Mouse (Mus musculus) gastrocnemius, postnatal 4 days (tissue): Measurements from ENCODE around the gene Raver1. TPM values are rescaled to one million over a fixed set of nuclear protein-coding genes. Genes with fewer than 3 reads are reported as not detected.
"Not testable (repeated sequence)": the region's sequence is repeated elsewhere in the genome, so short reads cannot be mapped to it uniquely, and the experiment has no call there.

Source experiments
- DNase-seq, 2 experiments: peaks; one replicate each; pipeline ENCODE4 v3.0.0; 2021 to 2022; ENCODE audit warnings: low spot score in 2 of 2, mixed read lengths in 2 of 2
- total RNA-seq, 2 experiments: library from RNA; stranded (reverse); gene quantifications; 2 replicates each; pipeline ENCODE4 v1.2.3; 2021

Raver1 gene
- total RNA-seq, 2 experiments from 2014 or later, result 33.0 to 37.3 TPM

DNA sequence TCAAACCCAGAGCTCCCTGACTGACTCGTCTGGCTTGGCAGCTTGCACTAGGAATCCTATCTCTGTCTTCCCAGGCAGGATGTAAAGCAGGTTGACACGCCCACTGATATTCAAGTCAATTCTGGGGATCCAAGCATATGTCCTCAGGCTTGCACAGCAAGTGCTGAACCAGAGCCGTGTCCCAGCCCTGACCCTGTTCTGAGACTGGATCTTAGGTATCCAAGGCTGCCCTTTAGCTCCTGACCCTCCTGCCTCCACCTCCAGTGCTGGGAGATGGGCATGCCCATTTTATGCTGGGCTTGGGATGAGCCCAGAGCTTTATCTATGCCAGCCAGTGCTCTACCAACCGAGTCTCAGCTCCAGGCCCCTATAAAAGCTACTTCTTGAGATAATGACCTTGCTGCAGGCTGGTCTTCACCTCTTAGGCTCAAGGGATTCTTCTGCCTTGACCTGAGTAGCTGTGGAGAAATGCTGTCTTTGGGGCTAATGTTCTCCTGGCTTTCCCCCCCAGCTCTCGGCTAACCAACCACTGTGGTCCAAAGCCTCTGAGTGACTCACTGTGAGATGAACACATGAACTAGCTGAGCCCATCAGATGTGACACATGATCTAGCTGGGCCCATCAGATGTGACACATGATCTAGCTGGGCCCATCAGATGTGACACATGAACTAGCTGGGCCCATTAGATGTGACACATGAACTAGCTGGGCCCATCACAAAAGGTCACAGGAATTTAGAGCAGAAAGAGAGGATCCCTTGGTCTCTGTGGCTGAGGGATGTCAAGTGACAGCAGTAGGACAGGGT is 14.2 kb upstream of the Raver1 start:
- no peak for DNase-seq

DNA sequence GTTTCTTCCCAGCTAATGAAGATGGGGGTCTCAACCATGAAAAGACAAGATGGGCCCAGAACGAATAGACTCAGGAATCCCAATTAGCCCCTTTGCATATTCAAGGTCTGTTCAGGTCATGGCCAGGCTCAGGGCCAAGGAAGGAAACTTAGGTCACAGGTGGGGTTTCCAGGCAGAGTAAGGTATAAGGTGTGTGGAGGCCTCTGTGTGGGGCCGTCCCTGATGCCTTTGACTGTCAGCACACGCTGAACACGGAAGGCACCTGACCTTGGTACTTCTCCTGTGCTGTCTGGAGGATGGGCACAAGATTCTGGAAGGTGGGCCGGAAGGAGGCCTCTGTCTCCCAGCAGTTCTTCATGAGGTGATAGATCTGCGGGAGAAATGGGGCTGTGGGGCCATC is 13.0 kb upstream of the Raver1 start:
- no peak for DNase-seq

DNA sequence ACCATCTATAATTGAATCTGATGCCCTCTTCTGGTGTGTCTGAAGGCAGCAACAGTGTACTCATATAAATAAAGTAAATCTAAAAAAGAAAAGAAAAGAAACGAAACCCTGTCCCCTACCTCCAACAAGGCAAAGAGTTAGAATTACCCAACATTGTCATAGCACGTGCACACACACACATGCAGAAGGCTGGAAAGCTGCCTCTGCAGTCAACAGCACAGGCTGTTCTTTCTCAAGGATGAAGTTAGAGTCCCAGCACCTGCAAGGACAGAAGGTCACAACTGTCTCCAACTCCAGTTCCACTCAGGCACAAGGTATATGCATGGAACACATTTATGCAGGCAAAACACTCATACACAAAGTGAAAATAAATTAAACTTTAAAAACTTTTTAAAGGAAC is 10.3 kb upstream of the Raver1 start:
- no peak for DNase-seq

DNA sequence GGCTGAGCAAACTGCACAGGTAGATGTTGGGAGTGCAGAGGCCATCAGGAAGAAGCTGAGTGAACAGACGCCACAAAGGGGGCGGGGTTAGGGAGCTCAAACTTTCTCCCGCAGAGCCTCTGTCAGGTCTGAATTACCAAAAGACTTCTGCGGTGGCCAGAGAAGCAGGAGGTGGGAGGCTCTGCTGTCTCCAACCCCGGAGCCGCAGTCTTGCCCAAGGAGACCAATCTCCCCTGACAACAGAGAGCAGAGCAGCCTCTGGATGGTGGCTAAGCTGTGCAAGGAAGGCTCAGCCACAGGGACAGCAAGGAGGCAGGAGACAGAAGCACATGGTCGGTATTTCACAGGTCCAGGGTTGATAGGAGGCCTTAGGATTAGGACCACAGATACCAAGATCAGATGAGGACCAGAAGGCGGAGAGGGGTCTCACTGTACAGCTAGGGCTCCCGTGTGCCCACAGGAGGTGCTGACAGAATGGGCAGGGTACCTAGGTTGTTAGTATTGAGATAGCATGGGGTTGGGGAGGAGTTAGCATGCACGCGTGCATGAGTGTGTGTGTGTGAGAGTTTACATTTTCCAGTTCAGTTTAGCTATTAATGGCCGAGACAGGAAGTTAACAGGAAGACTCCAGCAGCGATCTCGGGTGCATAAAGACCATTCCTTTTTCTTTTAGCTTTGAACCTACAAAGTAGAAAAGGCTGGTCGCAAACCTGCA is 8.8 kb upstream of the Raver1 start:
- no peak for DNase-seq

DNA sequence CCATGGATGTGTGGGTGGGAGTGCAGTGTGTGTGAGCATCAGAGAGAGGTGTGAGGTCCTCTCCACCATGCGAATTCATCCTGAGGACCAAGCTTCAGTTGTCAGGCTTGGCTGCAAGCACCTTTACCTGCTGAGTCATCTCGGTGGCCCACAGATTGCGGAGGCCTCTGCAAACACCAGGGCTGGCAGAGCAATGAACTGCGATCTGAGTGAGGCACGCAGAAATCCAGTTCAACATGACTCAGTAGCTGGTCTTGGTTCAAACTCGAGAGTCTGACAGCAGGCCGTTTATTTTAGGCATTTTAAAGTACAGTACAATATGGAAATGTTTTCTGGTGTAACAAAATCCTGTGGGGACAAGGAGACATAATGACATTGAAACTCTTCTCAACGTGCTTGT is 6.0 kb upstream of the Raver1 start:
- no peak for DNase-seq

DNA sequence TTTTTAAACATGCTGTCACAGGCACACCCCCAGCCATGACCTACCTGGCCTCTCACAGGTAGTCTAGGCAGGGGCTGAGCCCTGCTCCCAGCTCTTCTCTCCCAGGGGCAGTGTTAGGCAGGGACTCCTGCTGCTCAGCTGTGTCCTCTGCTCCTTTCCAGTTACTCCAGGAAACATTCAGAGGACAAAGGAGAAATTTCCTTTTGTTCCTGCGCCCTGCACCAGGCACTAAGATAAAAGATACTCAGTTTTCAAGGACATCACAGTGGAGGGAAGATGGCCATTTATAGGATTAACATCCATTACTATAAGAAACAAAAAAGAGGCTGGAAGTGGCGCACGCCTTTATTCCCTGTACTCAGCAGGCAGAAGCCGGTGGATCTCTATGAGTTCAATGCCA is 4.2 kb upstream of the Raver1 start:
- DNase-seq, result no peak

DNA sequence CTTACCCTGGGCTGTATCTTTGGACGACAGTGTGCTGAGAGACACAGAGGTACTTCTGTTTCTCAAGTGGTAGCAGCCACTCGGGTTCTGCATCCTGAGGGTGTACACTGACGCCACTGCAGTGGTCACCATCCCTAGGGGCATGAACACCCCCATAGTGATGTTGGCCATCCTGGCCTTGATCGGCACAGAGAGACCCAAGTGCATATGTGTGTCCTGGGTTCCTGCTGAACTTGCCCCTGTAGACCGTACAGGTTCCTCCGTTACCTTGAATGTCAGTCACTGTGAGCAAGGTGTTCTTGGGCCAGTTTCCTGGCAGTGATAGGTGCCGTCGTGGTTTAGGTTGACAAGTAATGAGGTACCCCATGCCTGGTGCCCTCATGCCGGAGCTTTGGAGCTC is 1.6 kb upstream of the Raver1 start:
- DNase-seq, result no peak

DNA sequence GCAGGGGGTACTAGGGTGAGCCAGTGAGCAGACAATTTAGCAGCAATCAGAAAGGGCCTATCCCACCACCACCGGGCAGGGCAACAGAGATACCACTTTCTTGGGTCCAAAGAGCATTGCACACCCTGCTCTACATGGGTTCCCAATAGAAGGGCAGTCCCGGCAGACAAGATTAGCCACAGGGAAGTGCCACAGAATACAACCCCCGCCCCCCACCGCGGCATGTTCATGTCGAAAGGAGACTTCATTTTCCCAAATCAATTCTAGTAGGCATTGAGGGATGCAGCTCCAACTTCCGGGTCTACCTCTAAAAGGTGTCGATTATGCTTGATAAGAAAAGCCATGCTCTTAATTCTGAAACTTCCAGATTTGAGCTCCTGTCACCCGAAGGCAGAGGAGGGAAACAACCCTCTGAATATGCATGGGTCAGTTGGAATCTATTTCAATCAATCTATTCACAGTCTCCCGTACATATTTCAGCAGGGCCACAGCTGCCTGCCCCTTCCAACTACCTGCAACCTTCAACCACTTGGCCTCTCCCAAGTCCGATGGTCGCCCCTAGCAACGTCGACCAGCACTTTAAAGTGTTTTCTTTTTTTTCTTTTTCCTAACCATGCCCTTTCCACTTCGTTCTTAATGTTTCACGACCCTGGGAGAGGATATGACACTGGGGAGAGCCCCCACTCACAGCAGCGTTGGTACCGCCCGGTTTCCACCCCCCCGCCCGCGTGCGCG is 669 bp downstream of the Raver1 start:
- DNase-seq, result no peak

DNA sequence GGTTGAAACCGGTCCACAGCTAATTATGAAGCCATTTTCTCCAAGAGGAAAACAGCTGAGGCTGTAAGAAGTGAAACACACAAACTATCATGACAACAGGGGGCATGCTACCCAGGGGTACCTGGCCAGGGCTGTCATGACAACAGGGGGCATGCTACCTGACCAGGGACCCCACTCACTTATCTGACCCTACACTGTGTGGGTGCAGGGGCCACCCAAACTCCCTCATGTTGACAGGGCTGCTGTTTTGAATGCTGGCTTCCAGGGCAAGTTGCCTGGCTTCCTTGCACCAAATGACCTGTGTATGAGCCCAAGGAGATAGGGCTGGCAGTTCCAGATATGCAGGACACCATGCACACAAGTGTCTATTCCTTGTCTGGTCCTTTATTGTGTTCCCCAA is 1.3 kb downstream of the Raver1 start:
- DNase-seq, result no peak

DNA sequence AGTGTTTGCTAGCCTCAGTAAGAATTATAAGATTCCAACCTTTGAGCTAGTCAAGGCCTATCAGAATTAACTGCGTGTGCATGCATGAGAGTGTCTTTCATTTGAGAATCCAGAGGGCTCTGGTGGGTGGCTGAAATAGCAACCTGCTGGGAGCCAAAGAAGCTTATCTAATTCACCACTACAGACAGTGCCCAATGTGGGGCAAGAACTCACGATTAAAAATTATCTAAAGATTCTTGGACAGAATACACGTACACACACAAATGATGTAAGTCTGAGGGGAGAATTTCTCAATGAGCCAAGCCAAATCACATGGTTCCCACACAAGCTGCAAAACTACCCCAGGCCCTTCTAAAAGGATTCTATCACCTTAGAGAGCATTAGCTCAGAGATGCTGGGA is 8.5 kb downstream of the Raver1 start:
- DNase-seq, result no peak

DNA sequence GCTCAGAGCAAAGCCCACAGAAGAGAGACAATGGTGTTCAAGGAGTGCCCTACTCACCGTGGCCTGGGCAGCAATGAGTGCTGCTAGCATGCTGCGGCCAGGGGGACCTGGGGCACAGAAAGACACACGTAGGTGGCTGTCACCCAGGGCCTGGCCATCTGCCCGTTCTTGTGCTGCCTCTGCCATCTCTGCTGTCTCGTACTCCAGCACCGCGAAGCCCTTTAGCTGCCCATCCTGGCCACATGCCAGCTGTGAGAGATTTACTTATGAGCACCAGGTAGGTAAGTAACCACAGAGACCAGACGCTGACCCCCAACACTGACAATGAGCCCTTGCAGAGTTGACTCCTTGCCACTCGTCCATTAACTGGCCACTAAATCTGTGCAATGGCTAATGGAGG is 10.7 kb downstream of the Raver1 start:
- DNase-seq, result no peak

DNA sequence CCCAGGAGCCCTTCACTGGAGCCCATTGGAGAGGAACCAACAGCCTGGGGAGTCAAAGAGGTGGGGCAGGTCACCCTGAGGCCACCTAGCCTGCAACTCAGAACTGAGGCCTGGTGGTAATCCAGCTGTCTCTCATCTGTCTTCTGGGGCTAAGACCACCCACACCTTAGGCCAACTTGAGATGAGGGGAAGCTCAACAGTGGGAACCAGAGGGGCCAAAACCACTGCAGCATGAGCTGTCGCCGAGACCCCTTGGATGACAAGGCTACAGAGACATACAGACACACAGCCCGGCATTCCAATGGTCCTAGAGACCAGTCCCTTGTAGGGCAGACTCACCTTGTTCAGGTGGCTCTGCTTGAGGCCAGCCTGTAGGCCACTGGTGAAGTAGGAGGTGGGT is 16.2 kb downstream of the Raver1 start:
- DNase-seq, result no peak

DNA sequence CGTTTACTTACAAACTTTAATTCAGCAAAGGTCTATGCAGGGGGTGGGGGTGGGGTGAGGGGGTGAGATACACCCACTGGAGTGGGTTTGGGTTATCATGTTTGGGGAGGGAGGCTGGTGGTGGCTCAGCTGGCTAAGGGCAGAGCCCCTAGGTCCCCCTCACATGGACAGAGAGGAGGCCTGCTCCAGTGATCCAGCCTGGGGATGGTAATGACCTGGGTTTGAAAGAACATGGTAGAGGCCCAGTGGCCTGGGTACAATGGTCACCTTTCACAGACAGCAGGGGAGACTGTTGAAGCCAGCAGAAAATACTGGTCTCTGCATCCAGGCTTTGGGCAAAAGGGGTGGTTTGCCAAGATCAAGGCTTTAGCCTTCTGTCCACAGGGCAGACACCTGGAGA is 17.6 kb downstream of the Raver1 start:
- no peak for DNase-seq

DNA sequence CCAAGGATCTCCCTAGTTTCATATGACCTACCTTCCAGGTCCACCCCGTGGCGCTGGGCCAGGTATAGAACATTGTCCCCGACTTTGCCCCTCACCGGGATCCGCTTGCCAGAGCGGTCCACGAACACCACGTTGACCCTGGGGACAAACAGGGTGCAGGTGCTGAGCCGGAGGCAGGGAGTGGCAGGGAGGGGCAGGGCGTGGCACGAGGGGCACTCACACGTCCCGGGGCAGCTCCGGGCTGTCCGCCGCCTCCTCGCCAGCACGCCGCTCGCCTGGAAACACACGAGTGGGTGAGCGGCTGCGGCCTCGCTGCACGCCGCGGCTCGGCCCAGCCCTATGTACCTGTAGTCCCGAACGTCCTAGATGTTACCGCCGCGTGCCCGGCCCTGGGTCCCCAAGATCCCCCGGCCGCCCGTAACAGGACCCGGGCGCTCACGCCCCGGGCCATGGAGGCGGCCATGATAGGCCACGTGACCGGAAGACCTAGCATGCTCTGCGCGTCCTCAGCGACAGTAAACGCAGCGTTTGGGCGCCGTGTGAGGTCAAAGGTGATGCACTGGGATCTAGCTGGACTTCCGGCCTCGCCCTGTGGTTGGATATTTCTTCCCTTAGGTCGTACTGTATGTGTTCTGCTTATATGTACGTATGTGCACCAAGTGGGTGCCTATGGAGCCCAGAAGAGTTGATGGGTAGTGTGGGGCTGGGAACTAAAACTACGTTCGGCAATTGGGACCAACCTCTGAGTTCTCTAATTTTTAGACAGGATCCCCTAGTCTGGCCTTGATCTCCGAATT is 18.6 kb downstream of the Raver1 start, which contains the start of the genes Gm49373 and Fdx1l:
Gene Gm49373 (minus strand): TSS at position 53 of the 797 bp plus-strand sequence.
Gene Fdx1l (minus strand): TSS at position 571 of the 797 bp plus-strand sequence.
- DNase-seq, result peak; percentile 69 to 88

DNA sequence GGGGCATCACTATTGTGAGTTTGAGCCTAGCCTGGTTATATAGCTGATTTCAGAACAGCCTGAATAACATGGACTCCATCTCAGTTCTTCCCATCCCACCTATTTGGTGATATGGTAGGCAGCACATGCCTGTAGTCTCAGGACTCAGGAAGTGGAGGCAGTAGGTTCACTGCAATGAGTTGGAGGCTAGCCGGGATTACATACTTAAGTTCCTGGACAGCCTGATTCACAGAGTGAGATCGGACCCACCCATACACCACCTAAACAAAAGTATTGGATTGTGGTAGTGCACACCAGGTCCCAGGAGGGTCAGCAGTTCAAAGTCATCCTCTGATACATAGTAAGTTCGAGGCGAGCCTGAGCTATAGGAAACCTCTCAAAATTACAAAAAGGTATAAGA is 19.2 kb downstream of the Raver1 start:
- DNase-seq, result no peak

DNA sequence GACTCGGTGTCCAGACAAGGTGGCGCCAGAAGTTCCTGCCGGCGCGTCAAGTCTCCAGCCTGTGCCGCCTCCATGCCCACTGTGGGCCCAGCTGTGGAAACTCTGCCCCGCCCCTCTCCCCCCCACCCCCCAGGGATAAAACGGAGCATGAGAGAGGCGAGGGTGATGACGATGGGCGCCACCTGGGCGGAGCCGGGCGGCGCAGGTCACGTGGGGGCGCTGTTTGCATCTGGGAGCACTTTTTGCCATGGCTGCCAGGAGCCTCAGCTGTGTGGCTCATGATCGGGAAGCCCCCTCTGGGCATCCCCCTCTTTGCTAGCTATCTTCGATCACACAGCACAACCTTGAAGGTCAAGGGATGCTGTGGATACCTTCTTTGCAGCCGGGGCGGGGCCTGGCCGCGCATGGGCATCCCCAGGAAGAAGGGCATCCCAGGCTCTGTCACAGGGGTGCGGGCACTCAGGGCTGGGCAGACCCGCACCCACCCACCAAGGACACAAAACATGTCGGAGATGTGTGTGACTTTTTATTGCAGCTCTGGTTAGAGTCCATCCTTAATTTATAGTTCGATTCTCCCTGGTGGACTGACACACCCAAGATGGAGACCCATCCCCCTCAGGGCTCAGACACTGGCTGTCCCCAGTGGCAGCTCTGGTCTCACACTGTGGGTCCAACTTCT is 24.7 kb downstream of the Raver1 start, which contains the start of gene Zglp1:
Gene Zglp1 (minus strand): TSS at position 88 of the 679 bp plus-strand sequence.
- DNase-seq, result no peak

DNA sequence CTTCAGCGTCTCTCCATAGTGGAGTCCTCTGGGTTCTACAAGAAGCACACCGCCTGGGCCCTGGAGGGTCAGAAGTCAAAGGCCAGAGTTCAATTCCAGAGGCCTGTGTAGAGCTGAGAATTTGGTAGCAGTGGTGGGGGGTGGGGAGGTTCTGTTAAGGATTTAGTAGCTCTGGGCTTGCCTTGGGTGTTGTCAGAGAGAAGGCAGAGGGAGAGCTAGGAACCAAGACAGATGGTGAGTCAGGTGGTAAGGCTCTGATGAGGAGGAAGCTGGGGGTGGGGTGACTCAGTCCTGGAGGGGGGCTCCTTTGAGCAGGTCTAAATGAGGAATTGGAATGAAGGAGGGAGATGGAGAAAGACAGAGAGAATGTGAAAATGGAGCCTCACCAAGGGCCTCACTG is 28.9 kb downstream of the Raver1 start:
- DNase-seq, result no peak

DNA sequence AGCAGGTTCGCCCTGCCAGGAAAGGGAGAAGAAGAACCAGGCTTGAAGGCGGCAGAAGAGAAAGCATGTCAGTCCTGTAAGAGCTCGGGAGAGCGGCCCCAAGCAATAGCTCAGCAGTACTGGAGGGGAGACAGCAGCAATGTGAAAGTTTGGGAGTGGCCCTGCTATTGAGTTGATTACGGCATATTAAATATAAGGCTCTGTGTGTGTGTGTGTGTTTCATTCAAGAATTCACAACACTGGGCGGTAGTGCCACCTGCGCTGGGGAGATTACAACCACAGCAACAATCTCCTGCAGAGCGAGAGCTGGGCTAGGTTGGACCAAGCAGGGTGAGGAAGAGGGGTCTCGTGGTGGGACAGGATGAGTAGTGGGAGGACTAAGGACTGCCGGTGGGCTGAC is 40.2 kb downstream of the Raver1 start:
- DNase-seq, result no peak

DNA sequence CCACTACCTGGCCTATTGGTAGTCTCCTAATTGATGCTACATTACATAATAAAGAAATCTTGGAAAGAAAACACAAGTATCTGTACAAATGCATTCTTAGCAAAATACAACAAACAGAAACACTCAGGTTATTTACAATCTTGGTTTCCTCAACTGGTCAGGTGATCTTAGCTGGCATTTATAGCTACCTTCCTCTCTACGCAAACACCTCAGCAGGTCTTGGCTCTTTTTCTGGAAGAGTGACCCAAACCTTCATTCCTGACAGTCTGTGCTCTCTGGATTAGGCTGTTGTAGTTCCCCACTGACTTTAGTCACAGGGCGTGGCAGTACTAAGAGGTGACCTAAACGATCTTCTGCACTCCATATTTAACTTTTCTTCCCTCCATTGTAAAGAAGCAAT is 46.6 kb downstream of the Raver1 start:
- DNase-seq, result no peak

DNA sequence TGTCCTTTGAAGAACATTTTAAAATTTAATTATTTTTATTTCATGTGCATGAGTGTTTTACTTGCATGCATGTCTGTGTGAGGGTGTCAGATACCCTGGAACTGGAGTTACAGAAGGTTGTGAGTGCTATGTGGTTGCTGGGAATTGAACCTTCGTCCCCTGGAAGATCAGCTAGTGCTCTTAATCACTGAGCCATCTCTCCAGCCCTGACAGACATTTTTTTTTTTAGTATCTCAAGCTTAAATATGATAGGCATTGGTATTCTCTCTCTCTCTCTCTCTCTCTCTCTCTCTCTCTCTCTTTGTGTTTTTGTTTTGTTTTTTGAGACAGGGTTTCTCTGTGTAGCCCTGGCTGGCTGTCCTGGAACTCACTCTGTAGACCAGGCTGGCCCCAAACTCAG is 47.0 kb downstream of the Raver1 start:
- DNase-seq, result not testable (repeated sequence)
